ENCODE assay signal across 26 mouse cellular contexts in the genomic region with DNA sequence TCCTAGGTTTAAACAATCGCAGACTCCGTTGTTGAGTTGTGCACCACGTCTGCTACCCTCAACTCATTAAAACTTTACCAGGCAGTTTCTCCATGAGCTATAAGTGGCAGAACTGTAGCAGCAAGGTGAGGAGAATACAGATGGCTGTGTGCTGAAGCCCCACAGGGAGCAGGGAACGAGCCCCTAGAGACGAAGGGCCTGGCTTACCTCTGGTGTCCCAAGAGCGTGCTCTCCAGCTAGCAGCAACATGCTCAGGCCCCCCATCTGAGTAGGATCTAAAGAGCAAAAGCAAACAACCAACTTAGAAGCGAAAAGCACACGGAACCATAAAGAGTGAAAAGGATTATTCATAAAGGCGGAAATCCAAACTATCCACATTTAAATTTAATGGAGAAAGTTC.
"Had no signal": no experiment of that assay in that cellular context is flagged by ENCODE, and none has a peak within 500 bp of the region (broad histone marks: within the 10 kb centered on the region; RNA-seq: fewer than 3 reads in every experiment).

No protein-coding gene starts in this region.

- H3K4me2 ChIP-seq: heart, embryonic 11.5 days; heart, embryonic 13.5 days; heart, embryonic 15.5 days; hindbrain, embryonic 12.5 days; hindbrain, embryonic 14.5 days; intestine, embryonic 15.5 days; limb, embryonic 12.5 days; liver, embryonic 11.5 days; liver, embryonic 13.5 days had no signal

- DNase-seq: gastrocnemius, postnatal 14 days; heart, adult 2 months; heart, postnatal 14 days; heart, postnatal 4 days; kidney, adult 18-20 months; kidney, adult 8-10 months; kidney, postnatal 10 days; kidney, postnatal 25 days; kidney, postnatal 4 days; liver; liver, embryonic 13.5 days had no signal

- H3K4me3 ChIP-seq: heart, adult 2 months; heart, embryonic 13.5 days; heart, embryonic 15.5 days; hindbrain, embryonic 10.5 days; hindbrain, embryonic 12.5 days; intestine, embryonic 15.5 days; layer of hippocampus, adult 2 months; left cerebral cortex, adult 2 months; limb, embryonic 10.5 days; limb, embryonic 12.5 days; liver, embryonic 13.5 days had no signal

- H3K9ac ChIP-seq: heart, embryonic 13.5 days; heart, embryonic 15.5 days; hindbrain, embryonic 12.5 days; hindbrain, embryonic 14.5 days; intestine, embryonic 15.5 days; limb, embryonic 12.5 days; liver, embryonic 13.5 days had no signal

- H3K27ac ChIP-seq: heart, adult 2 months; heart, embryonic 13.5 days; heart, embryonic 15.5 days; hindbrain, embryonic 10.5 days; hindbrain, embryonic 12.5 days; hindbrain, embryonic 14.5 days; intestine, embryonic 15.5 days; layer of hippocampus, adult 2 months; left cerebral cortex, adult 2 months; limb, embryonic 10.5 days; limb, embryonic 12.5 days; liver, embryonic 13.5 days had no signal

- H3K36me3 ChIP-seq: intestine, embryonic 15.5 days; liver, embryonic 13.5 days had no signal

- ATAC-seq: hindbrain, embryonic 16.5 days; inflammation-experienced regulatory T-cells, adult 6 months; intestine, embryonic 15.5 days; intestine, postnatal 0 days had no signal

- H3K27me3 ChIP-seq: heart, embryonic 13.5 days; heart, embryonic 15.5 days; hindbrain, embryonic 12.5 days; intestine, embryonic 15.5 days; limb, embryonic 12.5 days; liver, embryonic 13.5 days had no signal

- H3K4me1 ChIP-seq: hindbrain, embryonic 10.5 days; hindbrain, embryonic 12.5 days; intestine, embryonic 15.5 days; limb, embryonic 10.5 days; liver, embryonic 13.5 days had no signal

- H3K9me3 ChIP-seq: heart, embryonic 13.5 days; heart, embryonic 15.5 days; hindbrain, embryonic 10.5 days; hindbrain, embryonic 12.5 days; intestine, embryonic 15.5 days; limb, embryonic 10.5 days; limb, embryonic 12.5 days; liver, embryonic 13.5 days had no signal
